Mouse (Mus musculus) neural tube, embryonic 15.5 days (tissue): Measurements from ENCODE around the gene Anxa6. TPM values are rescaled to one million over a fixed set of nuclear protein-coding genes. Genes with fewer than 3 reads are reported as not detected.
"Not testable (repeated sequence)": the region's sequence is repeated elsewhere in the genome, so short reads cannot be mapped to it uniquely, and the experiment has no call there.

Experiments
- ATAC-seq: fragments of 200-750 bp; cut with Nextera tagmentation; 2 replicates; pipeline ENCODE4 v1.8.0; 2017; ENCODE audit warnings: mild to moderate bottlenecking, moderate TSS enrichment, moderate library complexity; ENCODE audit not compliant: low FRiP score
- H3K27ac ChIP-seq: fragments of 300-500 bp; sonication (generic); replicated peaks from 2 replicates; pipeline ENCODE4 v1.5.1; 2015; ENCODE audit warnings: mild to moderate bottlenecking, inconsistent platforms
- H3K27me3 ChIP-seq: fragments of 300-500 bp; sonication (generic); replicated peaks from 2 replicates; pipeline ENCODE4 v1.6.1; 2015; ENCODE audit warnings: inconsistent platforms
- H3K36me3 ChIP-seq: fragments of 300-500 bp; sonication (generic); 2 replicates; pipeline ENCODE4 v1.6.1; 2015; ENCODE audit warnings: inconsistent platforms
- H3K4me1 ChIP-seq: fragments of 300-500 bp; sonication (generic); 2 replicates; pipeline ENCODE4 v1.6.1; 2015; ENCODE audit warnings: inconsistent platforms
- H3K4me2 ChIP-seq: fragments of 300-500 bp; sonication (generic); 2 replicates; pipeline ENCODE4 v1.6.1; 2015; ENCODE audit warnings: inconsistent platforms, mild to moderate bottlenecking, moderate library complexity
- H3K4me3 ChIP-seq: fragments of 300-500 bp; sonication (generic); replicated peaks from 2 replicates; pipeline ENCODE4 v1.5.1; 2015; ENCODE audit warnings: mild to moderate bottlenecking, inconsistent platforms
- H3K9ac ChIP-seq: fragments of 300-500 bp; sonication (generic); replicated peaks from 2 replicates; pipeline ENCODE4 v1.6.1; 2015; ENCODE audit warnings: mild to moderate bottlenecking, inconsistent platforms
- H3K9me3 ChIP-seq: fragments of 300-500 bp; sonication (generic); replicated peaks from 2 replicates; pipeline ENCODE4 v1.6.1; 2016; ENCODE audit warnings: inconsistent platforms
- WGBS: fragments of 180-500 bp; shearing (Covaris S2); methylation state at CpG from one replicate; pipeline ENCODE4 v1.1.7; 2015; ENCODE audit warnings: mixed read lengths; 5-methylcytosine and 5-hydroxymethylcytosine counted together
- polyA plus RNA-seq: library from polyadenylated mRNA; unstranded; fragments of >200 nt; fragmentation: Nextera tagmentation; extraction: Ambion mirVana; gene quantifications from 2 replicates; pipeline ENCODE4 v1.2.1, GENCODE M21; 2015

Anxa6 gene
- polyA plus RNA-seq, 1 experiment from 2014 or later, result 98.4 TPM

DNA sequence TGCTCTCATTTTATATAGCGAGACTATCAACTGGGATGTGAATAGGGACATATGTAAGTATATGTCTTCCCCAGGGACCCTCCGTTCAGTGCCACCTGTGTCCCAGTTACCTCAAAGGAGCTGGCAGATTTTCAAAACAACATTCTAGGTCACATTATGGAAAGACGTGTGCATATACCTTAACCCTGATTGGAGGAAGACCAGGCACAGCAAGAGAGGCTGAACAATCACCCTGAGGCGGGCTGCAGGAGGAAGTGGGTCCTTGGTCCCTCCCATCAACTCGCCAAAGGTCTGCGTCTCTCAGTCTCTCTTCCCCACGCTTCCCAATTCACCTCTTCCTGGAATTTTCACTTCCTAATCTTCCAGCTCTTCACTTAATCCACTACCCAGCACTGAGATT lies 76.3 kb downstream of the Anxa6 start:
- Histone ChIP-seq H3K27me3 (0 out of 2 replicates have a peak, but pooled peaks cover 3% of the 10 kb centered on the region), H3K4me3 (no peak overlapping the region), H3K36me3 (no peaks in the 10 kb centered on the region), H3K27ac (no peak overlapping the region), H3K9ac (no peak overlapping the region), H3K9me3 (no peaks in the 10 kb centered on the region), H3K4me2 (no peak overlapping the region), H3K4me1 (peaks cover 24% of the 10 kb centered on the region)
- WGBS, result 65% methylated on average over 7 of the region's 7 CpGs
- no peak for ATAC-seq

GRCm38 (mm10) chr11:54955735-54956480 lies 77.3 kb downstream of the Anxa6 start:
- H3K27me3 ChIP-seq, result 0 out of 2 replicates have a peak, but pooled peaks cover 3% of the 10 kb centered on the region
- peak; percentile 98 for ATAC-seq
- H3K4me2 ChIP-seq, result peak overlapping the region; percentile 72
- H3K9me3 ChIP-seq, result no peaks in the 10 kb centered on the region
- H3K9ac ChIP-seq, result peak overlapping the region; percentile 66
- no peaks in the 10 kb centered on the region for H3K36me3 ChIP-seq
- under 1% methylated on average over 59 of the region's 59 CpGs for WGBS
- peak overlapping the region; percentile 87 for H3K27ac ChIP-seq
- H3K4me3 ChIP-seq, result peak overlapping the region; percentile 58
- H3K4me1 ChIP-seq, result peaks cover 24% of the 10 kb centered on the region

- ATAC-seq, result not testable (repeated sequence)
- 45% methylated on average over 10 of the region's 10 CpGs for WGBS
Observed at GRCm38 (mm10) chr11:54955400-54955734, 77.9 kb downstream of the Anxa6 start.

GRCm38 (mm10) chr11:54954716-54955115 lies 78.5 kb downstream of the Anxa6 start:
- no peak for ATAC-seq
- Histone ChIP-seq H3K27me3 (0 out of 2 replicates have a peak, but pooled peaks cover 3% of the 10 kb centered on the region), H3K4me1 (peaks cover 24% of the 10 kb centered on the region), H3K36me3 (no peaks in the 10 kb centered on the region), H3K9ac (no peak overlapping the region), H3K27ac (no peak overlapping the region), H3K4me3 (no peak overlapping the region), H3K4me2 (peak overlapping the region; percentile 72; the same call in 1 of the 2 replicates), H3K9me3 (no peaks in the 10 kb centered on the region)
- WGBS, result 83% methylated on average over 8 of the region's 8 CpGs

More at GRCm38 (mm10) chr11:54955400-54955734, 77.9 kb downstream of the Anxa6 start:
- not testable (repeated sequence) for H3K27me3 ChIP-seq, H3K36me3 ChIP-seq, H3K9me3 ChIP-seq
- peak overlapping the region; percentile 87 for H3K27ac ChIP-seq
- H3K4me2 ChIP-seq, result peak overlapping the region; percentile 72
- peak overlapping the region; percentile 58 for H3K4me3 ChIP-seq
- peak overlapping the region; percentile 66 for H3K9ac ChIP-seq
- peaks cover 24% of the 10 kb centered on the region for H3K4me1 ChIP-seq

GRCm38 (mm10) chr11:54953993-54954446 lies 79.2 kb downstream of the Anxa6 start:
- H3K4me1 ChIP-seq, result peaks cover 24% of the 10 kb centered on the region
- H3K27me3 ChIP-seq, result 0 out of 2 replicates have a peak, but pooled peaks cover 3% of the 10 kb centered on the region
- WGBS, result 16% methylated on average over 9 of the region's 9 CpGs
- no peak overlapping the region; the same call in 1 of the 2 replicates for H3K27ac ChIP-seq
- H3K9ac ChIP-seq, result no peak overlapping the region
- H3K4me2 ChIP-seq, result peak overlapping the region; percentile 36
- no peaks in the 10 kb centered on the region for H3K36me3 ChIP-seq
- ATAC-seq, result no peak
- no peak overlapping the region for H3K4me3 ChIP-seq
- H3K9me3 ChIP-seq, result no peaks in the 10 kb centered on the region

DNA sequence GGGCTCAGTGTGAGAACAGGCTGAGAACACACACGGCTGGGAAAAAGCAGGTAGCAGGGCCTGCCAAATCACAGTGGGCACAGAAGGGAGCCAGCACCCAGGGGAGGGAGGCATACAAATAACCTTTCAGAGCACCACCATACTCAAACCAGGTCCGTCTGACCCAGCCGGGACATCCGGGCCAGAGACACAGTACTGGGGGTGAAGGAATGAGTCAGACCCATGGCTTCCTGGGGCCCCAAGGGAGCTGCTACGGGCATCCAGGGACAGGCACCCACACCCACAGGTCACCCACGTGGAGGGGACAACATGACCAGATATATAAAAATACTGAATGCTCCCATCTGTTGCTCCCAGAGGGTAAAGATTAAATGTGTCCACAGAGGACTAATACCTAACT lies 80.6 kb downstream of the Anxa6 start:
- no peak for ATAC-seq
- no peaks in the 10 kb centered on the region for H3K9me3 ChIP-seq
- peaks cover 24% of the 10 kb centered on the region for H3K4me1 ChIP-seq
- 0 out of 2 replicates have a peak, but pooled peaks cover 3% of the 10 kb centered on the region for H3K27me3 ChIP-seq
- no peak overlapping the region for H3K4me3 ChIP-seq
- no peak overlapping the region for H3K27ac ChIP-seq
- H3K9ac ChIP-seq, result no peak overlapping the region
- WGBS, result 78% methylated on average over 6 of the region's 6 CpGs
- no peaks in the 10 kb centered on the region for H3K36me3 ChIP-seq
- no peak overlapping the region for H3K4me2 ChIP-seq

DNA sequence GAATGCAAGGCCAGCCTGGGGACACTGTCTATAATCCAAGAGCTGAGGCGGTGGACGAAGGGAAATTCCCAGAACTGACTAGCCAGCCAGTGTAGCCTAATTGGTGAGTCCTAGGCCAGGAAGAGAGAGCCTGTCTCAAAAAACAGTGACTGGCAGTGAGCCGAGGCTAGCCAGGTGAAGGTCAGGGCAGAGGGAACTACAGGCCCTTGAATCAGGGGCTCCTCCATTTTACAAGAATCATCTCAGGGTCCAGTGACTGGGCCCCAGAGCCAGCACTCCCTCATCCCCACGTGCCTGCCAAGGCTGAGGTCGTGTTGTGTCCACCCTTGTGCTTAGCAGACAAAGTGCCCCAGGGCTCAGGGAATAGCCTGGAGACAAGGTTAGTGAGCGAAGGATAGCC lies 82.6 kb downstream of the Anxa6 start:
- no peaks in the 10 kb centered on the region for H3K9me3 ChIP-seq
- 85% methylated on average over 6 of the region's 6 CpGs for WGBS
- no peak for ATAC-seq

GRCm38 (mm10) chr11:54949717-54950116 lies 83.5 kb downstream of the Anxa6 start:
- no peak overlapping the region for H3K4me3 ChIP-seq
- WGBS, result 100% methylated on average over 1 of the region's 1 CpGs
- 0 out of 2 replicates have a peak, but pooled peaks cover 3% of the 10 kb centered on the region for H3K27me3 ChIP-seq
- H3K27ac ChIP-seq, result no peak overlapping the region
- no peaks in the 10 kb centered on the region for H3K9me3 ChIP-seq
- no peak overlapping the region for H3K9ac ChIP-seq
- no peak for ATAC-seq
- H3K36me3 ChIP-seq, result no peaks in the 10 kb centered on the region
- no peak overlapping the region for H3K4me2 ChIP-seq
- H3K4me1 ChIP-seq, result peaks cover 10% of the 10 kb centered on the region

More for the DNA sequence above, 82.6 kb downstream of the Anxa6 start:
- Histone ChIP-seq H3K36me3 (no peaks in the 10 kb centered on the region), H3K4me1 (peaks cover 18% of the 10 kb centered on the region), H3K4me3 (no peak overlapping the region), H3K4me2 (no peak overlapping the region), H3K9ac (no peak overlapping the region), H3K27ac (no peak overlapping the region), H3K27me3 (0 out of 2 replicates have a peak, but pooled peaks cover 3% of the 10 kb centered on the region)

DNA sequence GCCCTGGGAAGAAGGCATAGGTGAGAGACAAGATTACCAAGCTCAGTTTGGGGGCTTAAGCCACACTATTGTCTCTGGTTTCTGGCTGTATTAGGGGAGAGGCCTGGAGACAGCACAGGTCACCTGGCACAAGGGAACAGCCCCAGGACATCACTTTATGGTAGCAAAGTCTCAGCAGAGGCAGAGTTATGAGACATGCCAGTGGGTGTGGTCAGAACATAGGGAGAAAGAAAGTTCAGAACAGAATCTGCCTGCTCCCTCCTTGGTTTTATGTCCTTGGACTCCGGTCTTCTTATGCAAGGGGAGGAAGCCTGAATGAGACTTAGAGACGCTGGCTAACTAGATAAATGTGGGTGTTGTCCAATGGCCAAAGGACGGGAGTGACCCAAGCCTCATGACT lies 88.5 kb downstream of the Anxa6 start:
- WGBS, result 89% methylated on average over 3 of the region's 3 CpGs
- Histone ChIP-seq H3K9me3 (no peaks in the 10 kb centered on the region), H3K36me3 (no peaks in the 10 kb centered on the region), H3K4me1 (no peaks in the 10 kb centered on the region), H3K4me2 (no peak overlapping the region), H3K27ac (no peak overlapping the region), H3K4me3 (no peak overlapping the region), H3K9ac (no peak overlapping the region), H3K27me3 (no peaks in the 10 kb centered on the region)
- ATAC-seq, result no peak

- no peak for ATAC-seq
- 79% methylated on average over 7 of the region's 7 CpGs for WGBS
- Histone ChIP-seq H3K4me2 (no peak overlapping the region), H3K4me1 (0 out of 2 replicates have a peak, but pooled peaks cover 3% of the 10 kb centered on the region), H3K27me3 (no peaks in the 10 kb centered on the region), H3K9me3 (no peaks in the 10 kb centered on the region), H3K36me3 (peaks cover 18% of the 10 kb centered on the region), H3K4me3 (no peak overlapping the region), H3K27ac (no peak overlapping the region), H3K9ac (no peak overlapping the region)
Observed at GRCm38 (mm10) chr11:54940056-54940455, 93.2 kb downstream of the Anxa6 start.

GRCm38 (mm10) chr11:54939501-54939900 lies 93.7 kb downstream of the Anxa6 start:
- no peak overlapping the region for H3K4me2 ChIP-seq
- H3K9me3 ChIP-seq, result no peaks in the 10 kb centered on the region
- ATAC-seq, result no peak
- no peak overlapping the region for H3K27ac ChIP-seq
- 0 out of 2 replicates have a peak, but pooled peaks cover 3% of the 10 kb centered on the region for H3K4me1 ChIP-seq
- WGBS, result 91% methylated on average over 8 of the region's 8 CpGs
- H3K36me3 ChIP-seq, result peaks cover 18% of the 10 kb centered on the region
- no peaks in the 10 kb centered on the region for H3K27me3 ChIP-seq
- H3K9ac ChIP-seq, result no peak overlapping the region
- H3K4me3 ChIP-seq, result no peak overlapping the region

DNA sequence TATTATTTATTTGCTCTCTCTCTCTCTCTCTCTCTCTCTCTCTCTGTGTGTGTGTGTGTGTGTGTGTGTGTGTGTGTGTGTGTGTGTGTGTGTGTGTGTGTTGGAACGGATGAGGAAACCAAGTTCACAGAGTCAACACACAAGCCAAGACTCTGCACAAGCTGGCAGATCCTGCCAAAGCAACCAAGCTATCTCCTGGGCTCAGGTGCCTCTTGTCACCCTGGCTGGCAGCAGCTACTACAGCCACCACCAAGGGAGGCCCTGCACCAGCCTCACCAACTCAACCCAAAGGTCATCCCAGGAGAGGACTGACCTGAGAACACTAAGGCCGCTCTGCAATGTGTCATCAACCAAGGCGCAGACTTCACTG lies 96.5 kb downstream of the Anxa6 start:
- Histone ChIP-seq H3K4me1 (0 out of 2 replicates have a peak, but pooled peaks cover 3% of the 10 kb centered on the region), H3K9me3 (no peaks in the 10 kb centered on the region), H3K4me2 (no peak overlapping the region), H3K27me3 (no peaks in the 10 kb centered on the region), H3K36me3 (peaks cover 34% of the 10 kb centered on the region), H3K27ac (no peak overlapping the region), H3K9ac (no peak overlapping the region), H3K4me3 (no peak overlapping the region)
- 96% methylated on average over 2 of the region's 3 CpGs for WGBS
- no peak for ATAC-seq
